Mouse (Mus musculus) bone marrow macrophage, adult 2 months (primary cell): ENCODE results near the gene Aym1. TPM values are rescaled to one million over a fixed set of nuclear protein-coding genes. Genes with fewer than 3 reads are reported as not detected.

ENCODE experiments used
- H3K27ac ChIP-seq: 2 replicates; pipeline ENCODE4 v1.5.1; 2012; ENCODE audit warnings: low read depth, low read length; ENCODE audit not compliant: insufficient read depth
- H3K4me1 ChIP-seq: 2 replicates; pipeline ENCODE4 v1.6.1; 2012; ENCODE audit warnings: low read length; ENCODE audit not compliant: control insufficient read depth, insufficient read depth
- H3K4me3 ChIP-seq: 2 replicates; pipeline ENCODE4 v1.5.1; 2012; ENCODE audit warnings: mild to moderate bottlenecking, low read length, moderate library complexity; ENCODE audit not compliant: insufficient read depth
- CTCF ChIP-seq: IDR thresholded peaks from 2 replicates; pipeline ENCODE4 v1.5.1; 2012; ENCODE audit warnings: low read depth, mild to moderate bottlenecking, low read length, moderate library complexity
- POLR2A ChIP-seq: IDR thresholded peaks from 2 replicates; pipeline ENCODE4 v1.6.1; 2012; ENCODE audit warnings: mild to moderate bottlenecking, low read depth, low read length, borderline replicate concordance
- polyA plus RNA-seq: library from polyadenylated mRNA; stranded (reverse); fragments of >200 nt; gene quantifications from 2 replicates; pipeline ENCODE4 v1.2.4, GENCODE M21; 2012; ENCODE audit not compliant: missing spikeins, insufficient read depth, insufficient read length

Aym1 gene
- polyA plus RNA-seq, 1 experiment = not detected

GRCm38 (mm10) chr5:113369262-113369868 lies 12.3 kb downstream of the Aym1 start:
- TF ChIP-seq CTCF (no peak), POLR2A (no peak)
- Histone ChIP-seq H3K4me1 (no peaks in the 10 kb centered on the region), H3K27ac (no peak overlapping the region), H3K4me3 (no peak overlapping the region)

GRCm38 (mm10) chr5:113372449-113372848 lies 15.4 kb downstream of the Aym1 start:
- Histone ChIP-seq H3K27ac (no peak overlapping the region), H3K4me1 (no peaks in the 10 kb centered on the region), H3K4me3 (no peak overlapping the region)
- TF ChIP-seq POLR2A (no peak), CTCF (no peak)

GRCm38 (mm10) chr5:113372995-113373950 lies 16.2 kb downstream of the Aym1 start:
- Histone ChIP-seq H3K27ac (no peak overlapping the region), H3K4me3 (no peak overlapping the region), H3K4me1 (no peaks in the 10 kb centered on the region)
- TF ChIP-seq CTCF = peak; percentile 92
- no peak for TF ChIP-seq POLR2A

DNA sequence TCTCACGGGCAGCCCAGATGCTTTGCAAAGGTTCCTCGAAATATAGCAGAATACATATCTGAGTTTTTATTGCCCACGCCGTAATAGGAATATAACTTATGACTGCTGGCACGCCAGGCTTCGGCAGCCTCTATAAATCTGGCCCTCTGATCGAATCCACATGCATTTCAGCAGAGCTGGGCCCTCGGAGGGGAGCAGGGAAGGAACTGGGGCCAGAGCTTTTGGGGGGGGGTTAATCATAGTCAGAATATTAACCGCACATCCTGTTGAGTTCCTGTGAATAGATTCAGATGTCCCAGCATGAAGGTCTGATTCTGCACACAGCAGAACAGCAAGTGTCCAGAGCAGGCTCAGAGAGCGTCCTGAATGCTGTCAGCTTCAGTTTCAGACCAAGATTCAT lies 17.2 kb downstream of the Aym1 start:
- Histone ChIP-seq H3K27ac (no peak overlapping the region), H3K4me3 (no peak overlapping the region), H3K4me1 (no peaks in the 10 kb centered on the region)
- TF ChIP-seq CTCF = no peak

- Histone ChIP-seq H3K4me1 (no peaks in the 10 kb centered on the region), H3K4me3 (no peak overlapping the region), H3K27ac (no peak overlapping the region)
- TF ChIP-seq CTCF (no peak), POLR2A (no peak)
These were observed 18.7 kb downstream of the Aym1 start for GRCm38 (mm10) chr5:113375783-113376182.

DNA sequence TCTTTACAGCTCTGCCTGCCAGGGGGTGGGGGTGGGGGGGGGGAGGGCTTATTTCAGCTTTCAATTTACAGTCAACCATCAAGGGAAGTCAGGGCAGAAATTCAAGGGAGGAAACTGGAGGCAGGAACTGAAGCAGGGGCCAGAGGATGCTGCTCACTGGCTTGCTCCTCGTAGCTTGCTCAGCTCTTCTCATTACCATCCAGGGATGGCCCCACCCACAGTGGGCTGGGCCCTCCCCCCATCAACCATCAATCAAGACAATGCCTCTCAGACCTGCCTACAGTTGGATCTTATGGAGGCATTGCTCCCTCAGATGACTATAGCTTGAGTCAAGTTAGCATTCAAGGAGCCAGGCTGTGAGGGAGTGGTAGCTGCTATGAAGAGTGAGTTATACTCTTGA lies 19.2 kb downstream of the Aym1 start:
- TF ChIP-seq CTCF = no peak
- no peak for TF ChIP-seq POLR2A
- no peak overlapping the region for H3K27ac ChIP-seq
- no peaks in the 10 kb centered on the region for H3K4me1 ChIP-seq
- no peak overlapping the region for H3K4me3 ChIP-seq

- H3K4me3 ChIP-seq = no peak overlapping the region
- no peaks in the 10 kb centered on the region for H3K4me1 ChIP-seq
- no peak overlapping the region for H3K27ac ChIP-seq
- TF ChIP-seq POLR2A (no peak), CTCF (no peak)
These were observed 22.3 kb downstream of the Aym1 start for GRCm38 (mm10) chr5:113379416-113379815.

DNA sequence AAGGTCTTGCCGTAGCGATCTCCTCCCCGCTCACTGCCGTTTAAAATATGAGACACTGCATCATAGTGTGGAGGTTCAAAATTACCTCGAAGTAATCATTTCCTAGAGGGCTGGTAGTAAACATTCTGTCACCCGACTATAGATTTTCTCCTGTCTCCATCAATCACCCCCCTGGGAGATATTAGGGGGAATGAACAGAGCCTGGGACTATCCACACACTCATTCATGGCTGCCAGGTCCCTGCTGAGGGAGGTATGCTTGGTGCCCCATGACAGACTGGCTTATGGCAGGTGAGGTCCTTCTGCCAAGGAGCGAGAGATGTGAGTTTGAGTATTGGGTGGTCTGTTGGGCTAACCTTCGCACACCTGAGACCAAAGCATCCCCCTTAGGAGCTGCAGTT lies 23.5 kb downstream of the Aym1 start:
- Histone ChIP-seq H3K27ac (no peak overlapping the region), H3K4me3 (no peak overlapping the region), H3K4me1 (no peaks in the 10 kb centered on the region)
- TF ChIP-seq POLR2A = no peak
- TF ChIP-seq CTCF = no peak

GRCm38 (mm10) chr5:113382580-113382979 lies 25.5 kb downstream of the Aym1 start:
- no peak for TF ChIP-seq POLR2A
- TF ChIP-seq CTCF = no peak
- no peak overlapping the region for H3K27ac ChIP-seq
- no peaks in the 10 kb centered on the region for H3K4me1 ChIP-seq
- no peak overlapping the region for H3K4me3 ChIP-seq

- no peak overlapping the region for H3K27ac ChIP-seq
- H3K4me1 ChIP-seq = no peaks in the 10 kb centered on the region
- TF ChIP-seq CTCF (no peak), POLR2A (no peak)
- H3K4me3 ChIP-seq = no peak overlapping the region
These were observed 36.7 kb downstream of the Aym1 start for GRCm38 (mm10) chr5:113393766-113394165.
